Mouse (Mus musculus) v-Abl transformed pro-B cells (cell line): ENCODE results near the gene Slc22a20.

Experiments used
- in situ Hi-C, 2 experiments: fragments of 400-800 bp; cut with MboI; formaldehyde crosslinking; loops; one replicate each; pipeline ENCODE4 v1.15.1; 2025; ENCODE audit not compliant: unreplicated experiment in 2 of 2

The Slc22a20 gene

DNA sequence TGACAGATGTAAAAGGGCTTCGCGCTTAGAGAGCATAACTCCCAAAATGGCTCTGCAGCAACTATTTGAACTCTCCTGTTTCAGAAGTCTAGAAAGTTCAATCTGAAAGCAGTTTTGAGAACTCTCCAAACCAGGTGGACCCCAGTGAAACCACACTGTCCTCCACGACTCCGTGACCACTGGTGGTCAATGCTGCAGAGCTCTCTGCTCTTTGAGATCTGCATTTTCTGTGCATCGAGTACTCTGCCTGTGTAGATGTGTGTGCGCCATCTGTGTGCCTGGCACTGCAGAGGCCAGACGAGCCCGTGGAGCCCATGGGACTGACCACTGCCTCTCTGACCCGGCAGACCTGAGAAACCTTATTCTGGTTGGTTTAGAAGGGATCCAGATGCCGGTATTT, 31.0 kb downstream of the Slc22a20 start:
- in situ Hi-C loops = loop anchor here (5.0 kb wide), 2 partner anchors 33 to 168 kb away; partner anchors contain the start of gene Cdc42ep2 (in 2 of the 2)

DNA sequence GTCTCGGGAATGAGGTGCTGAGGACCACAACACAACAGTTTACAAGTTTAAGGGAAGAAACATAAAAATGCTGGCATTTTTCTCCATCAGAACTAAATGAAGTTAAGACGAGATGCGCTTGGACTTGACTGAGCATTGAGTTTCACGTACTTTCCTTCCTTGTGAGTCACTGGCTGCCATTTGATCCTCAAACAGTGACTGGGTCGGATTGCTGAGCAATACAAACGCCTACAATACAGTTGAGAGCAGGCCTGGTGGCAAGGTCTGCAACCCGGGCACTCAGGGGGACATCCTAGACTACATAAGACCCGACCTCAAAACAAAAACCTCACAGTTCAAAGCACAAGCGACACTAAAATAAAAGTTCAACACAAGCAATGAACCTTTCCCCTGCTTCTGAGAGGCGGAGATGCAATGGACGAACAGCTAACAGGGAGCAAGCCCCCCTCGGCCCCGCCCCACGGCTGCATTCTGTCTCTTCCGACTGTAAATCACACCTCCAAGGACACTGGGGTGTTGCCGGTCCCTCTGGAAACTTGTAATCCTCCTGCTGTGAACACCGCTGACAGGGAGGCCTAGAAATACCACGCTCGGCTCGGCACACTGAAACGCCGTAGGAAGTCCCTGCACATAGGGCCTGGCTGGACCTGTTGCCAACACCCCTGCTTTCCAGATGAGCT, 31.8 kb downstream of the Slc22a20 start:
- in situ Hi-C loops = no loop called here

DNA sequence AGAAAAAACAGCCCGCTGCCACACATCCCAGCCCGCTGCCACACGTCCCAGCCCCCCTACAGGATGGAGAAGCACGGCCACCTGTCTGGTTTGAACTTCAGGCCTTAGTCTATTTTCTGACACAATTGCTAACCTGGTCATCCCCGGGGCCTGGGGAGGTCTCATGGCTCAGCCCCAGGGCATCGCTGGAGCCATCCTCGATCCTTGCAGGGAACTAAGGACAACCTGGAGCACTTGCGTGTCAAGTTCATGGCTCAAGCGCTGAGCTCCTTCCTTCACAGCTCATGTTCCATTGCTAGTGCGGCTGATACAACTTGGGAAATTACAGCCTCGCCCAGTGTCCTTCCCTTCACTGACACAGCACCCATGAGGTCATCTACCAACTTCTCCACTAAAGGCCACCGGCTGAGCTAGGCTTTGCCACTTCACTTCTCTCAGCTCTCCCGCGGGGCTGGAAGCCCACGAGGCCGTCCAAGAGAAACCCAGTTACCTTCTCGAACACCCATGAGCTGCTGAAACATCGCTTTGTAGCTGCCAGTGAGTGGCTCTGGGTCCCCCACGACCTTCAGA, 32.7 kb downstream of the Slc22a20 start:
- in situ Hi-C loops = no loop called here

DNA sequence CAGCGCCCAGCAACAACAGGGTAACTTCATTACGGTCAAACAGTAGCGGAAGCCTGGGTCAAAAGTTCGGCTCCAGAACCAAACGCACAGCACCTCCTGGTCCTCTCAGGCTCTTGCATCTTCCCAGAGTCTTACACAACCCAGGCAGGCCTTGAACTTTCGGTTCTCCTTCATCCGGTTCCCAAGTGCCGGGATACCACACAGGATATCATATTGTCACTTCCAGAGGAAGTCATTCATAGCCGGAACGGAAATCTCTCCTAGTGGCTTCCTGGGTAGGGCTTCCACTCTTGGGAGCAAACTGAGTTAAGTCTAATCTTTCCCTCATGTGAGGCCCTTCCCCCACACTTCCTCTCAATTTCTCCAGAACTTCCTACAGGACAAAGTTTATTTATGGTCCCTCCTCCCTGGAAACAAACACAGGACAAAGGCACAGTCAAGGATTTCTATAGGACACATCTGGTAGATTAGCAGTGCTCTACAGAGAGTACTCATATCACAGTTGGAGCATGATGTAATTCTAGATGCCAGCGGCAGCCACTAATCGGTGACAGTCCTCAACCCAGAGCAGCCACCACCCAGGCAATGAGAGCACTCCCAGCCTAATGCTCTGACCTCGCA, 33.8 kb downstream of the Slc22a20 start:
- in situ Hi-C loops = no loop called here

DNA sequence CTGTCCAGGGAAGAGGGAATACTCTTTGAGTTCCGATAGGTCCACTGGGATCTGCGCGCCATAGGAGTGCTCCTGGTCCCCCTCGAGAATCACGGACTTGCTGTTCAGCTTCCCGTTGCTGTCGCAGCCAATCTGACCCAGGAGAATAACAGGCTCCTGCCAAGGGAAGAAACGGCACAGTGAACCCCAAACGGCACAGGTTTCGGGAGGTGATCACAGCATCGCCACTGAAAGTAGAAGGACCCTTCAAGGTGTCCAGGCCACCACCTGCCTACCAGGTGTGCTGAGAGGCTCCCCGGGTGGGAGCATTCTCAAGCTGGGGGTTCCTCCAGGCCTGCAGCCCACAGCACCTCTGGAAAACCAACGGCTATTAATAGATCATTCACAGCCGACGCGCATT, 34.3 kb downstream of the Slc22a20 start:
- in situ Hi-C loops = no loop called here

DNA sequence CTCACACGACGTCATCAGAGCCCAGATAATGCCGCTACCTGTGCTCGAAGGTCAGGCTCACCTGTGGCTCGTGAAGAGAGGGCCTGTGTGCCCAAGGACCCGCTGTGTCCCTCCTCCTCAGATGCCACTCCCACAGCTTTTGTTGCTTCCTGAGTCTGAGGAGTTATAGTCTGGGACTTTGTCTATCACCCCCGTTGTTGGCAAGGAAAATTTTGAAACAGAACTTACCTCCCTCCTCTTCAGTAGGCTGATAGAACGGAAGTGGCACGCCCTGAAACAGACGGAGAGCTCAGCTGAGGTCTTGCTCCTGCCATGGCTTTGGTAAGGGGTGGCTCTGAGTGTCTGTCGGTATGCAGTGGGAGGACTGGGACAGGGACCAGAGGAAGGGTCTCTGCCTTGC, 35.7 kb downstream of the Slc22a20 start:
- in situ Hi-C loops = no loop called here

DNA sequence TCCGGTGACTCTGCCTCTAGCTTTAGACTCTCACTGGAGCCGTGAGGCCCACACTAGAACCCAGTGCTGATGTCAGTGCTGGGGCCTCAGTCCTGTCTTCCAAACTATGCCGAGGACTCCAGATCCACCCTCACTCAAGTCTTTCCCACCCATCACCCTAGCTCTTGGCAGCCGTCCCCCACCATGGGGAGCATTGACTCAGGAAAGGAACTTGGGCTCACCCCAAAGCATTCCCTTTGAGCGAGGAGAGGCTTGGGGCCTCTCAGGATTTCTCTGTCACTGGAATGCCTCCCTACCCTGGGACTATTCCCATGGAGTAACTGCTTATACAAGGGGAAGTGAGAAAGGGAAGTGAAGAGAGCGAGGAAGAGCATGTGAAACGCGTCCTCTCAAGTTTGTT, 40.1 kb downstream of the Slc22a20 start:
- in situ Hi-C loops = no loop called here

DNA sequence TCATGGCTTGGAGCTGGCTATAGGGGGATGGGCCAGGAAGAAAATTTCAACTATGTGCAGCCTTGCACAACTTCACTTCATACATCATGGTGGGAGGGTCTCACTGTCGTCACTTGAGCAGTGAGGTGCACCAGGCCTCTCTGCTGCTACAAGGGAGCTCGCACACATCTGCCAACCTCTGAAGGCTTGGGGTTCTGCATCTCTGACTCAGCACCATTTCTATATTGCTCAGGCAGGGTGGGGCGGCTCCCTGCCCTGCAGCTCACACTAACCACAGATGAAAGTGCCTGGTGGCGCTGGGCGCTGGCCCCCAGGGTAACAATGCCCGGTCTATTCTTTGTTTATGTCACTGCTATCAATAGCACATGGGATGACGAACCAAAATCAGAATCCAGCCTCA, 40.9 kb downstream of the Slc22a20 start:
- in situ Hi-C loops = no loop called here

DNA sequence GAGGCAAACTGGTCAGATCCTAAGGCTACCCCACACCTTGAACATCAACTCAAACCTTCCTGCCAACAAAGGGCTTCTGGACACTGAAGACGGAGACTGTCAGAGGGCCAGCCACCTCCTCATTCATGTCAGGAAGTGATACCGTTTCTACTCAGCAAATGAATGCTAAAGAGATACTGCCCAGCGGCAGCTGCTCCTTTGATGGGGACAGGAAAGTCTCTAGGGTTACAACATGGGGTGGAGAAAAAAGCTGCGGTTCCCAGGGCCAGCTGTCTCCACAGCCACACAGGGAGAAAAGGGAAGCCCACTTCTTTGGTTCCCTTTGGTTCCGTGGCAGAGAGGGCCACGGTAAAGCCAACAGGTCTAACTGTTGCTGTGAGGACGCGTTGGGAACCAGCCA, 41.8 kb downstream of the Slc22a20 start:
- in situ Hi-C loops = no loop called here

DNA sequence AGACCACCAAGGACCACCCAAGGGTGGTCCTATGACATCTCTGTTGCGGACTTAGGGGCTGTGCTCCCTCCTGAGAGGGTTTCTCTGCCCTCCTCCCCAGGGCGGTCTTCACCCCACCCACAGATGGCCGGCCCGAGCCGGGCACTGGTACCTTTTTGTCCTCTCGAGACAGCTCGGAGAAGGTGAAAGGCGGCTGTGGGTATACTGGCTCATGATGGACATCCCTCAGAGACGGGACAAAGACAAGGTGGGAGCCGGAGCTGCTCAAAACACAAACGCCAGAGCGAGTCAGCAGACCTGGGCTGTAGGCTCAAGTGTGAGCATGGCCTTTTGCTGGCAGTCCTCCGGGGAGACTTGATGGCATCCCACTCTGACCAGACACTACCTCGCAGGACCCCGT, 42.5 kb downstream of the Slc22a20 start:
- in situ Hi-C loops = no loop called here

DNA sequence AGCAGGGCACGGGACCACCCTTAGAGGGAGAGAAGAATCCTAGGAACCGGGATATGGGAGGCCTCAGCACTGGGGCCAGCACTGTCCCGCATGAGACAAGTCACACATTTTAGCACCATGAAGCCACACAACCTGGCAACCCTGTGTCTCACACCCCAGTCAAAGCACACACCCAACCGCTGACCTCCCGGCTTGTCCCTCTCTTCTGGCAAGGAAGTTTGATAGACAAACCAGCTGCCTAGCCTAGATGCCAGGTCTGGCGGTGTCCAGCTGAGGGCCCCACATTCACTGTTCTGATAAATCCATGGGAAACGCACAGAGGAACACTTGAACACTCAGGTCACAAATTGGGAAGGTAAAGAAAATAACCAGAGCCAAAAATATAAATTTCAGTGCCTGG, 43.4 kb downstream of the Slc22a20 start:
- in situ Hi-C loops = no loop called here

DNA sequence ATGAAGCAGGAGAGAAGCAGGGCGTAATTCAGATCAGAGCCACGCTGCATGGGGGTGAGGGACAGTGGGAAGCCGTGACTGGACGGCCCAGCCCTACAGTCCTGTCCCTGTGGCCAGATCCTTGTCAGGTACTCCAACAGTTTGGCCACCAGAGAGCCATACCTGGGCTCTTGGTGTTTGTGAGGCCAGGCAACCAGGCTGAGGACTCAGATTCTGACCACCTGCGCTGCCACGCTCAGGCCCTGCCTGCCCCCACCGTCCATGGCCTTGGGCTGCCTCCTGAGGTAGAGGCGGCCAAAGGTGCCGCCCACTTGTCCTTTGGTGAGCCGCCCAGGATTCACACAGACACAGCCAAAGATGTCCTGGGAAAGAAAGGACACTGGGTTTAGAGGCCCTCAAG, 45.3 kb downstream of the Slc22a20 start:
- in situ Hi-C loops = no loop called here

DNA sequence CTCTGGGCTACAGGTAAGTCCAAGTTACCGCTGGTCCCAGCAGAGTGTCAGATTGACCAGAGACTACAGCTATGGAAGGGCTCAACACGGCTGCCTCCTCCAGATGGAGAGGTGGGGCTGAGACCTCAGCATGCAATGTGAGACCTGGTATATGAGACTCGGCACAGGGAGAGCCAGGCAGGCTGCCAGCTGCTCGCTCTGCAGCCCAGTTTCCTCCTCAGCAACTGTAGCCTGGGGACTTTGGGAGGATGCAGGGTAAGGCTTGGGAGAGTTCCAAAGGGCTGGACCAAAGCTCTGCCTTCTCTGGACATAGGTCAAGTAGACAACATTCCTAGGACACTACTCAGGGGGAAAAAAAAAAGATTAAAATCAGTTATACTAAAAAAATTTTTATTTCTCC, 45.8 kb downstream of the Slc22a20 start:
- in situ Hi-C loops = no loop called here

DNA sequence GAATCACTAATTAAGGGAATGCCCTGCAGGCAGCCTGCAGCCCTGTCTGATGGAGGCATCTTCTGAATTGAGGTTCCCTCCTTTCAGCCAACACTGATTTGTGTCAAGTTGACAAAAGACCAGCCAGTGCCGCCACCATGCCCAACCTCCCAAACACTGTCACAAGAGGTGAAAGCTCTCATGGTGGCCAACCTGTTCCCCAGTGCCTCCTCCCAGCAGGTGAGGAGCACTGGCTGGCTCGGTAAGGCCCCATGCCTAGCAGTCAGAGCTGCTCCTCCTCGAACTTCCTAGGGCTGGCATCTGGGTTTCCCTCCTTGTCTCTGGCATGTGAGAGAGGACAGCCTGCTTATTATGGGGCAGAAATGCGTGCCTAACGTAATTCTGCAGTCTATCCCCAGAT, 46.2 kb downstream of the Slc22a20 start:
- in situ Hi-C loops = no loop called here

DNA sequence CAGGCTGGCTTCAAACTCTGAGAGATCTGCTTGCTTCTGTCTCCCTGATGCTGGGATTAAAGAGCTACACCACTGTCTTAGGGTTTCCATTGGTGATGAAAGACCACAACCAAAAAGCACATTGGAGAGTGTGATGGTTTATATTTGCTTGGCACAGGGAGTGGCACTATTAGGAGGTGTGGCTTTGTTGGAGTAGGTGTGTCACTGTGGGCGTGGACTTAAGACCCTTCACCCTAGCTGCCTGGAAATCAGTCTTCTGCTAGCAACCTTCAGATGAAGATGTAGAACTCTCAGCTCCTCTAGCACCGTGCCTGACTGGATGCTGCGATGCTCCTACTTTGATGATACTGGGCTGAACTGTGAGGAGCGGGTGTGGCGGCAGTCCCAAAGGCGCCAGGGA, 47.4 kb downstream of the Slc22a20 start:
- in situ Hi-C loops = no loop called here

DNA sequence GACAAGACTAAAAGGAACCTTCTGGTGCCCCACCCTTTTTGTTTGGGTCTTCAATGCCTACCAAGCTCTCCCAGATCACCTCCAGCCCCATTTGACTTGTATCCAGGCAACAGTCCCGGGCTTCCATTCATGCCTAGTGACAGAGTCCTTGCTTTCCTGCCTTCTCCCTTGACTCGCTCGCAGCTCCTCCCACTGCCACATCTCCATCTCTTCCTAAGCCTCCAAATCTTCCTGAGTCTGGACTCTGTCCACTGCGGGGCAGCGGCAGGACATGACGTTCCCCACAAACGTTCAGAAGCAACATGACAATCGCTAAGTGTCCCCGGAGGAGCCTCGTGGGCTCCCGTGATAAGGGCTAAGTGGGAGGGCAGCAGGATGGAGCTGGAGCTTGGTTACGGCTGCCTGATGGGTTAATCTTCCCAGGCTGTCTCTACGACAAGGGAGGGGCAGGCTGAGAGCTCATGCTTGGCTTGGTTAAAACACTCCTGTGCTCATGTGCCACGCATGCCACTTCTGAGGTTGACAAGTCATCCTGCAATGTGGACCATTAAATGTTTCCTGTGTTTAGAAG, 48.0 kb downstream of the Slc22a20 start:
- in situ Hi-C loops = no loop called here

DNA sequence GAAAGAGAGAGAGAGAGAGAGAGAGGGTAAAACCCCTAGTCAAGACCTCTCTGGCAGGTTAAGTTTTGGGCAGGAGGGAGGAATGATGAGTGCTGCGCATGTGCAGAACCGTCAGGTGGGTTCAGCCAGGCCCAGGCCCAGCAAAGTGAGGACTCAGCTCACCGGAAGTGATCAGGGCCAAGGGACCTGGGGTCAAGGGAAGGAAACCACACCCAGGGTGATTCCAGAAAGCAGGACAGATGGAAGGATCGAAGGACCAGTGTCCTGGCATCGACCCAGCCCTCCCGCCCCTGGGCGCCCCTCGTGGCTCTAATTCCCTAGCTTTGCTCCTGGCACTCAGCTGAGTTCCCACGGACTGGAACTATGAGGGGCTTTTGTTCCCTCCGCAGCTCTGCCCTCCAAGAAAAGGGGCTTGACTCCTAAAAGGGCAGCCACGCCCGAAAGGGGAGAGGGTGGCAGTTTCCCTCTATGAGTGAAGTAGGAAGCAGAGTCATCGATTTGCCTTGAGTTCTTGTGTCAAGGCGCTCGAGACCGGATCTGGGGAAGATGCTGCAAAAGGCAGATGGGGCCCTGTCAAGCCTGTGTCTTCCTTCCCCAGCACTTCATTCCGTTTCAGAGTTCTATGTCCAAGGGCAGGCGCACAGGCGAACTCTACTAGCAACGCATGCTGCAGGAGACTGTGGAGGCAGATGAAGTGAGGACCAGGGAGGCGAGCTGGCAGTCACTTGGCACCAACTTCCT, 48.7 kb downstream of the Slc22a20 start:
- in situ Hi-C loops = no loop called here

DNA sequence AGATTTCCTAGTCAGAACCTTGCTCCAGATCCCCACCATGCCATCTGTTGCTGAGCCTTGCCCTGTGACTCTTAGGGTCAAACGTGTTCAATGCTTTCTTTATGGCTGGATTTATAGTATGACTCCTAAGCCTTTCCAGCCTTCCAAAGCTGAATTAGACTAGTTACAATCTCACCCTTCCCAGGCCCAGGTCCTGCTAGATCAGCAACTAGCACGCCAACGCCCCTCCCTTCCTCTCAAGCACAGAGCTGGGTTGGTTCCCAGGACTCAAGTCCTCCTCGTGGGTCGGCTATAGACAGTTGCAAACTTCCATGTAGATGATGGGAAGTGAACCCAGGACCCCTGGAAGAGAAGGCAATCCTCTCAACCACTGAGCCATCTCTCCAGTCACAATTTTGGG, 50.3 kb downstream of the Slc22a20 start:
- in situ Hi-C loops = no loop called here

DNA sequence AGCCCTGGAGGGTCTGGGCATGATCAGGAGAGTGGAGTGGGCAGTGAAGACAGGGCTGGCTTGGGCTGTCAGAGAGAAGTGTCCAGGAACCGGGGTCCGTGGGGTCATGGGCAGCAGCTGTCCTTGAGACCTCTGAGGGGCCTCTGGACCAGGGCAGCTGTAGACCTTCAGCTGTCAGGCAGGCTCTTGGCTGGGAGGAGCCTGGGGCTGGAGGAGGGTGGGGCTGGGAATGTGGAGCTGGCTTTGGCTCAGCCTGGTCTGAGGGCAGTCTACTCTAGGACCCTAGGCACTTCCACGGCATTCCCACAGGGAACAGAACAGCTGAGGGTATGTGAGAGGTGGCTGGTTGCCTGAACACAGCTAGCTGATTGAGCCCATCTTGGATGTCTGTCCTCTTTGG, 50.7 kb downstream of the Slc22a20 start:
- in situ Hi-C loops = no loop called here

DNA sequence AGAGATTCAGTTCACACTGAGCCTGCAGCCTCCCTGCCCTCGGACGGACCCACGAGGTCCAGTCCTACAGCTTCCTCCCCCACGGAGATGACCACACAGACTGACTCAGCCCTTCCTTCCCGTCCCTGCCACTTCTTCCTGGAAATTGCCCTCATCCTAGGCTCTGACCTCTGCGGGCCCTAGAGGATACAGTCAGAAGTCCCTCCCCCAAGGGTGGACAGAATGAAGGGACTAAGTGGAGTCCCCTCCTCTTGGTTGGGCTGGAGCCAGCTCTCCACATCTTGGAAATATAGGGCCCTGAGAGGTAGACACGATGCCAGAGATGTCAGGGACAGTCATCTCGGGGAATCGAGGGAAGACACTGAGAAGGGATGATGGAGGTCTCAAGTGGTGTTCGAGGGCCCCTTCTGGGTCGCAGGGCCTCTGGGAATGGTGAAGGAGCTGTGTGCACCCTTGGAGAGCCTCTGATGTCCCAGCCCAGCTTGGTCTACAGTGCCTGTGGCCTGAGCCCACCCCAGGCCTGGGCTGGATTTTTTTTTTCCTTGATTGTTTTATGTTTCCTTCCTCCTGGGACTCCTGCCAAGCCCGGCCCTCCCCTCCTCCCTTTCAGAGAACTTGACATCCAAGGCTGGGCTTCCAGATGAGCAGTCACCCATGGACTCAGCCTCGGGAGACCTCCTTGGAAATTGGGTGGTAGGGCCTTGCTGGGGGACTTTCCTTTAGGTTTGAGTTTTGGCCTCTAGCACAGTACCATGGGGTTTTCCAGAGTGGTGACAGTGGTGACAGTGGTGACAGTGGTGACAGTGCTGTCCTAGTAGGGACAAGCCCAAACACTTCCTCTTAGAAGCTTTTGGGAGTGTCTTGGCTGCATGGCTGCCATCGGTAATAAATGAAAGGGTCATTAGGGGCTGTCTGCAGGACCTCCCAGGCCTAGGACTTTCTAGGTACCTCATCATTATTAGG, 56.0 kb downstream of the Slc22a20 start:
- in situ Hi-C loops = no loop called here
